Mouse (Mus musculus) megakaryocyte, embryonic 14.5 days (primary cell): Measurements from ENCODE around the gene Slc10a2.

Source experiments
- FLI1 ChIP-seq: IDR thresholded peaks from 2 replicates; pipeline ENCODE4 v1.6.1; 2012; ENCODE audit warnings: low read length, inconsistent platforms, mixed read lengths
- GATA1 ChIP-seq: IDR thresholded peaks from 3 replicates; pipeline ENCODE4 v1.6.1; 2012; ENCODE audit warnings: mixed read lengths, low read length, inconsistent platforms, borderline replicate concordance

GRCm38 (mm10) chr8:5129322-5129829, 24.2 kb upstream of the Slc10a2 start:
- TF ChIP-seq GATA1 (no peak), FLI1 (no peak)
